Mouse (Mus musculus) R1 (cell line): ENCODE results near the gene Asl.

Source experiments
- DNase-seq: peaks from one replicate; pipeline ENCODE4 v3.0.0-alpha.2; 2018; ENCODE audit warnings: low read depth, low spot score

Asl gene

DNA sequence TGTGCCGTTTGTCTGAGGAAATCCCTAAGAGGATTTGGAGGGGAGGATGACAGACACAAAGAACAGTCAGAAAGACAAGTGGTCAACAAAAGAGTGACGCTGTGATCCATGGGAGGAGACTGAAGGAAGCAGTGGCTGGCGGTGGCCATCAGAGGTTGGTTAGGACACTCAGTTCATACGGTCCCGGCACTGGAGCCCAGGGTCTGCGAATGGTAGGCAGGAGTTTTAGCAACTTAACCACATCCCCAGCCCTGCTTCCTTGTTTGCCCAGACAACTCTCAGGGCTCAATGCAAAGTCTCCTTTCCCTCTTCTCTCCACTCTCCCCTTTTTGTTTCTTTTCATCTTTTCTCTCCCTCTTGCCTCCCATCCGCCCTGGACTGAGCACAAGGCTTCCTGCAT is 17.1 kb upstream of the Asl start:
- DNase-seq, result no peak

DNA sequence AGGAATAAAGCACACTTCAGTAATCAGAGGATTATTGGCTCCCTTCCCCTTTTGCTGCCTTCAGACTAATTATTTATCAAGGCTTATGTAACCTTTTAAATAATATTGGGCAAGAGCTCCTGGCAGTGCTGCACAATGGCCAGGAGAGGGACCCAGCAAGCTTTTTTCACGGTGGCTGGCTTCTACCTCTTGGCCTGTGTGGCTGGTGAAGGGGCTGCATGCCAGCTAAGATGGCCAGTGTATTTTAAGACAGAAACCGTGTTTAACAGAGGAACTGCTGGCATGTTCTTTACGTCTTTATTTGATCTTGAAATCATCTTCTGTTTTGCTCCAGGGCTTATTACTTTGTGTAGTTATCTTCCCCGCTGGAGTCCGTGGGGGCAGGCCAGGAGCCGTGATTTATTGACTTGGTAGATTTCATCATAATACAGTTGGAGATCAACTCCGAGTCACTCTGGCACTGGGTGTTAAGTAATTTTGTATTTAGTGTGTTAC is 15.2 kb upstream of the Asl start:
- DNase-seq, result peak; percentile 54

DNA sequence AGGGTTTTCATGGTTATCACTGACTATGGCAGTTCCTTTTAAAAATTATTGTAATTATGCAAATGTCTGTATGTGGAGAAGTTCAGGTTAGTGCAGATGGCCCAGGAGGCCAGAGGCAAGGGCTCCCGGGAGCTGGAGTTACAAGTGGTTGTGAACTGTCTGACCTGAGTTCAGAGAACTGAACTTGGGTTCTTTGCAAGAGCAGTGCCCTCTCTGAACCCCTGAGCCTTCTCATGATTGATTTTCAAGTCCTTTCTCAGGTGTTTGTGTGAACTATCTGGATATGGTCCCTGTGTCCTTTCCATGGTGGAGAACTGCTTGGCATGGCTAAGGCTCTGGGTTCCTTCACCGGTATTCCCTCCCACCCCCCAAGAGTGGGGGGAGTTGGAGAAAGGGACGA is 14.7 kb upstream of the Asl start:
- DNase-seq, result no peak

DNA sequence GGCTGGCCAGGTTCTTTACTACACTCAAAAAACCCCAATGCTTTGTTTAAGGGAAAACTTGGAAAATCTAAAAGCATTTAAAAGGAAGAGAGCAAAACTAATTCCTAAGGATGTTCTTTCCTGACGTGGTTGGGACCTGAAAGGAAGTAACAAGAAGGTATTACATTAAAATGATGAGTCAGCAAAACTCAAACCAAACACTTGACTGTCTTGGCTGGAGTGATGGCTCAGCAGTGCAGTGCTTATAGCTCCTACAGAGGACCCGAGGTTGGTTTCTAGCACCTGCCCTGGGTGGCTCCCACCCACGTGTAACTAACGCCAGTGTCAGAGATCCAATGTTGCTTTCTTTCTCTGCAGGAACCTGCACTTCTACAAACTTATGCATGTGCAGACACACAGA is 12.2 kb upstream of the Asl start:
- no peak for DNase-seq

DNA sequence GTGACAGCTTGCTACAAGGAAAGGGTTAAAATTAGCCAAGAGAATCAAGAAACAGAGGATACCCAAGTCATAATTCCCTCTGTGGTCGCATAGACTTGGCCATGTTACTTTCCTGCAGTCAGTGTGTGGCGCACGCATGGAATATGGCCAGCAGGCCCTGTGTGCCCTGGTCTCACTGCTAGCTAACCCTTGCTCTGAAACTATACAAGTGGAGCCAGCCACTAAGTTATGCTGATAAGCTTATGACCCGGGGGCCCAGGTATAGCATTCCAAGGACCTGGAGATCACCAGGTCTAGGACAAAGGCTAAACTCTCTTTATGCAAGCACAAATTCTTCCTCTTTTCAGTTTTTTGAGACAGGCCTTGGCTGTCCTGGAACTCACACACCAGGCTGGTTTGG is 11.8 kb upstream of the Asl start:
- DNase-seq, result no peak

DNA sequence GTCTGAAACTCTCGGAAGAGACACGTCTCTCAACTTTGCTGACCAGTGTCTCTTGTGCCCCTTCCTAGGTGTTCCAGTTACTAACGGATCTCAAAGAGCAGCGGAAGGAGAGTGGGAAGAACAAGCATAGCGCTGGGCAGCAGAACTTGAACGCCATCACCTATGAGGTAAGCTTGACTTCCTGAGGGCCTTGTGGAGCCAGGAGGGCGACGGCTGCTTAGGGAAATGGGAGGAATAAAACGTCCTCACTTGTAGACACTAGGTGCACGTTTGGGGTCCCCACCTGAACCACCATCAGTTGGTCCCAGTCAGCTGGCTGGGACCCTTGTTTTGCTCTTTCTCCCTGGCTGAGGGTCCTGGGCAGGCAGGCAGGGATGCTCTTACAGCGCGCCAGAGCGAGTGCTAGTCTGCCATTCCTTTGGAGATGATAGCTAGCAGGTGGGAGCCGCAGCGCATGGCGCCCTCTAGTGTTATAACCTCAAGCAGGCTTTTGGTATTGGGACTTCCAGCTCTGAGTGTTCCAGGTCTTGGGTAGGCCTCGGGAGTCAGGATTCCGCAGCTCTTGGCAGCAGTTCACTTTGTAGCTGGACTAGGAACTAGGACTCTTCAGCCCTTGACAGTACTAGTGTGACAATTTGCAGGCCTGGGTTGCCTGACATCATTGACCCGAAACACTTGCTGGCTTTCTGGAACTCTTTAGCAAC is 8.9 kb upstream of the Asl start:
- peak; percentile 88 for DNase-seq

DNA sequence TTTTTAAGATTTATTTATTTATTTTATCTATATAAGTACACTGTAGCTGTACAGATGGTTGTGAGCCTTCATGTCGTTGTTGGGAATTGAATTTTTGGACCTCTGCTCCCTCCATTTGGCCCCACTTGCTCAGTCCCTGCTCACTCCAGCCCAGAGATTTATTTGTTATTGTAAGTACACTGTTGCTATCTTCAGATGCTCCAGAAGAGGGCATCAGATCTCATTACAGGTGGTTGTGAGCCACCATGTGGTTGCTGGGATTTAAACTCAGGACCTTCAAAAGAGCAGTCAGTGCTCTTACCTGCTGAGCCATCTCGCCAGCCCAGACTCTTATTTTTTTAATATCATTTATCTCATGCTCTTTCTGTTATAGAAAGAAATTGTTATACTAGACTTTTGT is 7.3 kb upstream of the Asl start:
- peak; percentile 74 for DNase-seq

DNA sequence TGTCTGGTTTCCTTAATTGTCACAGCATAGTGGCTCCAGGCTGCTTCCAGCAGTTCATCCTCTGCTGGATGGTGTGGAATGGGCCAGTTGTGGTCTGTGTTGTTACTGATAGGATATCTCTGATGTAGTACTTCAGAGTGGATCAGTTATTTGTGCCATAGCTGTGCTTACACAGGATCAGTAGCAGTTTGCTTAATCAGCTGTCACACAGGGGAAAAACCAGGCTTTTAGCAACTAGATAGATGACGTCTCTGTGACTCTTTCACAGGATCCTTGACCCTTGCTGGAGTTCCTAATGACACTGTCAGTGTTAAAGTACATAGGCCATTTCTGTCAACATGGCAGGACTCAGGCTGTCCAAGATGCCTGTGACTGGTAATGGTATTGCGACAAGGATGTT is 4.8 kb upstream of the Asl start:
- DNase-seq, result no peak

DNA sequence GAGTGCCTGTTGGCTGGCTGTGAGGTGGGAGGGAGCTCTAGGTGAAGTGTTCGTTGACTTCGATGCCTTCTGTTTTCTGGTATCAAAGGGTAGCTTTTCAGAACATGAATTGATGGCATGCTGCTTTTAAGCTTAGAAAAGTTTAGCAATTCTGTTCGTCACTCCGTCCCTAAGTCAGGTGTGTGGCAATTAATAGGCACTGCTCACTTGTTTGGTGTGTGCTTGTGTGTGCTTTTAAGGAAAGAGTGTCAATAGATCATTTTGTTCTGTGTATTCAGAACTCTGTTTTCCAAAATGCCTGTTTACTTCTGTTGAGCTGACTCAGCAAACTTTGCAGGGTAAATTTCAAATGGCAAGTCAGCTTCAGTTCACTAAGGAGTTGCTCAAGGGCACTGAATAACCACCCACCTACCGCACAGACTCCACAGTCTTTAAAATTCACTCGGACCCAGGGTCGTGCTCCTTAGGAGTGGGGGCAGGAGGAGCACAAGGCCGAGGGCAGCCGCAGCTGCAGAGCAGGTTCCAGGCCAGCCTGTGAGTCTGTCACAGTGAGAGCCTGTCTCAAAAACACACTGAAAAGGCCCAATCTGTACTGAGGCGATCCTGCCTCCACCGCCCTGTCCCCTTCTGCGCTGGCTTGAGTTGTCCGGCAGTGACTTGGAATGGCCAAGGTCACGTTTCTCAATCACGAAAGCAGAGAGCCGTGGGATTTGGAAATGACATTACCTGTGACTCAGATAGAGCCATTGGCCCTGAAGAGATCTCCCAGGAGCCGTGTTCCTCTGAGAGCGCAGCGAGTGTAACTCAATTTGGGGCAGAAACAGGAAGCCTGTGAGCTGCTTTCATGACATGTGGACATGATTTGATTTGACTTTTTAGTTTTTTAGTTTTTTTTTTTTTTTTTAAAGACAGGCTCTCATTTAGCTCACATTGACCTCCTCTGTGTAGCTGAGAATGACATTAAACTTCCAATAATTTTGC is 2.7 kb upstream of the Asl start:
- no peak for DNase-seq

DNA sequence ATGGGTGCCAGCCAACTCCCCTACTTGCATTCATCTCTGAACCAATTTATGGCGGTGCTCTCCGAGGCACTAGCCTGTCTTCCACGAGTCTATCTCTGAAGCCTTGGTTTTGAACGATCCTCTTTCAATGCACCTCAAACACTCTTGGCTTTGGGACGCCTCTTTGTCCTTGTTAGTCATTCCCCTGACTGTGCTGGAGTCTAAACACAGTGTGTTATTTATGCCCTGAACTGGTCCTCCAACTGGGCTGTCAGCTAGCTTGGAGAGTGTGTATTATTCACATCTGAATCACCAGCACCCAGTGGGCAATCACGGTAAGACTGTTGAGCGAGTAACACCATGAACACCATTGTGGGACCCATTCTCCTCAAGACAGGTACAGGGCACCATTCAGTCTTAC is 1.4 kb downstream of the Asl start:
- DNase-seq, result no peak

DNA sequence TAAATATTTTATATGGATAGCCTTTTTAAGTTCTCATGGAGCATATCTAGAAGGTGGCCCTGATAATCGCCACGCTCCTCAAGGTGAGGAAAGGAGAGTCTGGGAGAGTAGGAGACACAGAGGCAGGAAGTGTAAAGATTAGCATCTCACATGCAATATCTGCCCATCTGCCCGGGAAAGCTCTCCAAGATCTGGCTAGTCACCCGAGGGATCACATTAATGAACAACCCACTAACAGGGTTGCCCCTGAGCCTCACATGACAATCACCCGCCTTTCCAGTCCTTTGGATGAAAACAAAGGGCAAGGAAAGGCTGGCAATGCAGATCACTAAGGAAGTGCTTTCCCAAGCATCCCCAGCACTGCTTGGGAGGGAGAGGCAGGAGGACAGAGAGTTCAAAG is 1.9 kb downstream of the Asl start:
- DNase-seq, result no peak

DNA sequence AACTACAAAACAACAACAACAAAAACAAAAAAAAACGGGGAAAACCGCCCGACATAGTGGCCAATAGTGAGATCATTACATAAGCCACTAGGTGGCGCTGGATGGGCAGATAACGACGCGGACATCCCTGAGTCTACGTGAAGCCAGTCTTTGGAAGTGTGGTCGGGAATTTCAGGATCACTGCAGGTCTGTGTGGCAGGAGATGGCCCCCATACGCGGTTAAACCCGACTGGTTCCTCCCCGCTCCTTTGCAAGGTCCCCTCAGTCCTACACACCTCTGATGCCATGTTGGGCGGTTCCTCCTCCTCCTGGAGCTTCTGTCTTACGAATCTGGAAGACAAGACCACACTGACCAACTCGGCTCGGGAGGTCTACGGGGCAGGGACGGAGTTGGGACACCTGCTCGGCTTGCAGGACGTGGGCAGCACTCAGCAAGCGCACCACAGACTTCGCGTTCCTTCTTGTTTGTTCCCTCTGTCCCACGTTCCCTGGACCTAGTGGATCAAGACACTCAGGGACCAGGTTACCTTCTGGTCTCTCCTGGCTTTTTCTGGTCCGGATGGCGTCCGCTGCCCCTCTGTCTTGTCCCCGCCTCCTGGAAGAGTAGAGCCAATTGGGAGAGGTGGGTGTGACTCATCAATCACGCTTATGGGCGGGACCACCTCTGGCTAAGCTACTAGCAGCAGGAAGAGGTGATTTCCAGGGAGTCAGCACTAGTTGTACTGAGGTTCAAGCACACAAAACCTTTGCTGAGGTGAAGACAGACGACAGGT is 5.1 kb downstream of the Asl start:
- DNase-seq, result peak; percentile 98

DNA sequence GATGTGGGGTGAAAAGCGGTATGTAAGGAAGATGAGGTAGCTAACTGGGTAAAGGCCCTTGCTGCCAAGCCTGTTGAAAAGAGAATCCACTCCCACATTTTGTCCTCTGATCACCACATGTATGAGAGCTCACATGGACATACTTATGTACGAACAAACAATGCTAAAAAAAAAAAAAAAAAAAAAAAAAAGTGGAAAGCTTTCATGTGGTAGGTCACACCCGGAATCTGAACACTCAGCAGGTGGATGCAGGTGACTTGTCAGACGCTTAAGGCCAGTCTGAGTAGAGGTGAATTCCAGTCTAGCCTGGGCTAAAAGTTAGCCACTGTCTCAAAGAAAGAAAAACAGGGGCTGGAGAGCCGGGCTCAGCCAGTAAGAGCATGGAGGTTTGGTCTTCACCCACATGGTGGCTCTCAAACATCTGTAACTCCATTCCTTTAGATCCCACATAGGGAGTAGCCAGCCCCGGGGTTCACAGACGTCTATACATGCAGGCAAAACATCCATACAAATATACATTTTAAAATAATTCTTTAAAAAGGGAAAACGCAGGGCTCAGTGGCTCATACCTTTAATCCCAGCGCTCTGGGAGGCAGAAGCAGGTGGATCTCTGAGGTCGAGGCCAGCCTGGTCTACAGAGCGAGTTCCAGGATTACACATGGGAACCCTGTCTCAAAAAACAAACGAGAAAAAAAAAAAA is 5.8 kb downstream of the Asl start:
- DNase-seq, result no peak

DNA sequence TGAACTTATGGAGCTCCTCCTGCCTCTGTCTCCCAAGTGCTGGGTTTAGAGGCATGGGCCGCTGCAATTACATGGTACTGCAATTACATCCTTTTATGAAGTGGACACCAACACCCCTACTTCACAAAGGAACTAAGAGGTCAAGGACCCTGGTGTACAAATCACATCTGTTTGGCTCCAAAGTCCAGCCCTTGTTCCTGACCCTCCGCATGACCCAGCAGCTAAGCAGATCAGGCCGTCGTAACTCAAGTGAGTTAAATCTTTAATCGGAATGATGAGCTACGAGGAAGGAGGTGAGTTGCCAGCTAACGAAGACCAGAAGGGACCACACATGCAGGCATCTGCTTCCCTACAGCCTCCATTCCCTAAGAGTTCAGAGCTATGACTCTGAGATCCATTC is 6.7 kb downstream of the Asl start:
- no peak for DNase-seq

DNA sequence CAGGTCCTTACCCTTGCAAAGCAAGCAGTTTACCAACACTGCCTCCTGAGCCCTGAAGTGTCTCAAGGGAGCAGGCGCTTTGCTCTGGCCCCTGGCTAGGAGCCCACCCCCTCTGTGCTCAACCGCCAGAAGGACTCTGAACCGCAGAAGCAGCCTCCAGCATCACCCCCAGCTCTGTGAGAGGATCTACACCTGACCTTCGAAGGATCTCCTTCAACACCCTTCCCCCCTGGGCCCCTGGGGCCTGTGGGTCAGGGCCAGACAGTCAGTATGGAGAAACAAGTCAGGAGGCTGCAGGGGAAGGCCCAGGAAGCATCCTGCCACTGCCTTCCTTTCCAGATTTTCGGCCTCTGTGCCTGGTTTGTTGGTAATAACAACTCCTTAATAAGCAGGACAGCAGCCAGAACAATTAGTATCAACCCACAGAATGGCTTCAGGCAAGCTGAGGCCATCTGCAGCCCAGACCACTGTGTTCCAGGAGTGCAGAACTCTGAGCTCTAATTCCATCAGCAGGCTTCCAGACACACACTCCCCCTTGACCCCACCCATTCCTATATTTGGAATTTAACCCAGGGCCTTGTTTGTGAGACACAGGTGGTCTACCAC is 7.6 kb downstream of the Asl start:
- no peak for DNase-seq

DNA sequence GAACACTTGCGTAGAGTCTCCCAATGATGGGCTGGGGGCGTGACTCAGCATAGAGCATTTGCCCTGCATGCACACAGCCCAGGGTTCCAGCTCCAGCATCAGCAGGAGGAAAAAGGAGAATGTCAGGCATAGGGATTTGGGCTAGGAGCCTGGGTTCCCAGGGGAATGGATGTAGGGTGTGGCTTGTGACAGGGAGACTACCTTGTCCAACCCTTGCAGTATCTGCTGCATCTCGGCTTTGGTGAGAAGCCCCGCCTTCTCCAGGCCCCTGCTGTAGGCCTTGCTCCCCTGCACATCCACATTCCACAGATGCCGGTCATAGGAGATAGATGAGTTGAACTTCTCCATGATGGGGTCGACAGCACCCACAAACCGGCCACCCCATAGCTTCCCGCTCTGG is 9.6 kb downstream of the Asl start:
- peak; percentile 59 for DNase-seq

DNA sequence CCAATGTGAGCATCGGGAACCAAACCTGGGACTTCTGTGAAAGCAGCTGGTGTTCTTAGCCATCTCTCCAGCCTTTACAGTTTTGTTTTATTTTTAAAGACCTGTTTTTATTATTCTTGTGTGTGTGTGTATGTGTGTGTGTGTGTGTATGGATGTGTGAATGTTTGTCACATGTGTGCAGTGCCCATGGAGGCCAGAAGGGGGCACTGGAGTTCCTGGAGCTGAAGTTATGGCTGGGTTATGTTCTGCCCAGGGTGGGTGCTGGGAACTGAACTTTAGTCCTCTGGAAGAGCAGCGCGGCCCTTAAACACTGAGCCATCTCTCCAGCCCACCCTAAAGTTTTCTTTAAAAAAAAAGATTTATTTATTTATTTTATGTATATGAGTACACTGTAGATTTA is 13.9 kb downstream of the Asl start:
- peak; percentile 46 for DNase-seq

DNA sequence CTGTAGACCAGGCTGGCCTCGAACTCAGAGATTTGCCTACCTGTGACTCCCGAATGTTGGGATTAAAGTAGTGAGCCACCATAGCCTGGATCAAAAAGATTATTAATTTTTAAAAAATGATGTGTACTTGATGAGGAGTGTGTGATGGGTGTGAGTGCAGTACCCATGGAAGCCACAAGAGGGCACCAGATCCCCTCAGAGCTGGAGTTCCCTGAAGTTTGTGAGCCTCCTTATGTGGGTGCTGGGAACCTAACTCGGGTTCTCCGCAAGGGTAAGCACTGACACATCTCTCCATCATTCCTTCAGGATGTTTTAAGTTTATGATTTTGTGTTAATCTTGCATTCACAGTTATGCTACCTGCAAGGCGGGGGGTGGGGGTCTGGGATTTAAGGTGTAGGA is 18.1 kb downstream of the Asl start:
- DNase-seq, result peak; percentile 70

DNA sequence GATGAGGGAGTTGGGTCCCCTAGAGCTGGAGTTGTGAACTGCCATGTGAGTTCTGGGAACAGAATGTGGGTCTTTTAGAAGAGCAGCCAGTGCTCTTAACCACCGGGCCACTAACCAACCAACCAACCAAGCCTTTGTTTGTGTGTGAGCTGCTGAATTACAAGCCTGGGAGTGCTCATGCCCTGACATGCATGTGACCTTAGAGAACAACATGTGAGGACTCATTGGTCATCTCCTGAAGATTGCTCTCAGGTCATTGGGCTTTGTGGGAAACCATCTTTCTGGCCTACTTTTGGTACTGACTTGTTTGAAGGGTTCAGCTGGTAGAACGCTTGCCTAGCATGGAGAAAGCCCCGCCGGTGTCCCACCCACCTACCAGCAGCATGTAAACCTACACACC is 19.3 kb downstream of the Asl start:
- DNase-seq, result peak; percentile 65

DNA sequence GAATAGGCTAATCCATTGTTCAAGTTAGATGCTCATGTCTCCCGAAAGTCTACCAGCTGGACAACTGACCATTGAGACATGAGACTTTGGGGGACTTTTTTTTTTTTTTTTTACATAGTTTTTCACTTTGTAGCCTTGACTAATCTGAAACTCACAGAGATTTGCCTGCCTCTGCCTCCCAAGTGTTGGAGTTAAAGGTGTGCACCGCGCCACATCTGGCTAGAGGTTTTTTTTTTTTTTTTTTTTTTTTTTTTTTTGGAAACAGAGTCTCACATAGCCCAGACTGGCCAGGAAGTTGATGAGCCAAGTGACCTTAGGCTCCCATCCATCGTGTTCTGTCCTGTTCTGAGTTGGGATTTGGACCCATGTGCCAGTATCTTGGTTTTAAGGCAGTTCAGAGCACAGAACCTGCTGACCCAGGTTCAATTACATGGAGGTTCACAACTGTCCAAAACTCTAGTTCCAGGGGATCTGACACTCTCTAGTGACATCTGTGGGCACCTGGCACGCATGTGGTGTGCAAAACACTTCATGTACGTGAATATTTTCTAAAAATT is 20.9 kb downstream of the Asl start:
- no peak for DNase-seq

DNA sequence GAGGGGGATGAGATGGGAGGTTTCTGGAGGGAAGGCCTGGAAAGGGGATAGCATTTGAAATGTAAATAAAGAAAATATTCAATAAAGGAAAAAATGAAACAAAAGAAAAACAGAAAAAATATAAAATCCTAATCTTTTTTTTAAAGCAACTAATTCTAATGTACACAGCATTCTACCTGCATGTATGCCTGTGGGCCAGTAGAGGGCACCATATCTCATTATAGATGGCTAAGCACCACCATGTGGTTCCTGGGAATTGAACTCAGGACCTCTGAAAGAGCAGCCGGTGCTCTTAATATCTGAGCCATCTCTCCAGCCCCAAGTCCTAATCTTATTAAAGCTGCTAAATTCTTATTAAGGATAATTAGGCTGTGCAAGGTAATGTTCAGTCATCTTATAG is 21.7 kb downstream of the Asl start:
- peak; percentile 54 for DNase-seq
